Mouse (Mus musculus) neural tube, embryonic 14.5 days (tissue): ENCODE measurements around the gene Fxyd1. TPM values are rescaled to one million over a fixed set of nuclear protein-coding genes. Genes with fewer than 3 reads are reported as not detected.

Source experiments
- ATAC-seq: fragments of 200-750 bp; cut with Nextera tagmentation; 2 replicates; pipeline ENCODE4 v1.8.0; 2017; ENCODE audit warnings: low read depth, mild to moderate bottlenecking, moderate TSS enrichment, moderate library complexity
- H3K27ac ChIP-seq: fragments of 300-500 bp; sonication (generic); 2 replicates; pipeline ENCODE4 v1.5.1; 2014; ENCODE audit warnings: low read depth, mild to moderate bottlenecking, control low read depth, low read length, moderate library complexity, mixed read lengths
- H3K27me3 ChIP-seq: fragments of 300-500 bp; sonication (generic); 2 replicates; pipeline ENCODE4 v1.6.1; 2014; ENCODE audit warnings: low read length; ENCODE audit not compliant: control insufficient read depth, insufficient read depth
- H3K36me3 ChIP-seq: fragments of 300-500 bp; sonication (generic); 2 replicates; pipeline ENCODE4 v1.6.1; 2014; ENCODE audit warnings: low read length, mixed read lengths; ENCODE audit not compliant: control insufficient read depth, insufficient read depth
- H3K4me1 ChIP-seq: fragments of 300-500 bp; sonication (generic); 2 replicates; pipeline ENCODE4 v1.6.1; 2014; ENCODE audit warnings: low read length; ENCODE audit not compliant: control insufficient read depth, insufficient read depth
- H3K4me2 ChIP-seq: fragments of 300-500 bp; sonication (generic); 2 replicates; pipeline ENCODE4 v1.6.1; 2014; ENCODE audit warnings: mild to moderate bottlenecking, low read depth, low read length, control low read depth
- H3K4me3 ChIP-seq: fragments of 300-500 bp; sonication (generic); 2 replicates; pipeline ENCODE4 v1.5.1; 2014; ENCODE audit warnings: low read depth, low read length, control low read depth, mixed read lengths
- H3K9ac ChIP-seq: fragments of 300-500 bp; sonication (generic); replicated peaks from 2 replicates; pipeline ENCODE4 v1.6.1; 2014; ENCODE audit warnings: low read depth, mild to moderate bottlenecking, control low read depth, low read length, mixed read lengths
- H3K9me3 ChIP-seq: fragments of 300-500 bp; sonication (generic); 2 replicates; pipeline ENCODE4 v1.6.1; 2016; ENCODE audit warnings: low read length; ENCODE audit not compliant: control insufficient read depth
- WGBS: fragments of 180-500 bp; shearing (Covaris S2); extraction: QIAGEN DNeasy Blood & Tissue Kit; methylation state at CpG from one replicate; pipeline ENCODE4 v1.1.7; 2014; 5-methylcytosine and 5-hydroxymethylcytosine counted together
- polyA plus RNA-seq: library from polyadenylated mRNA; unstranded; fragments of >200 nt; fragmentation: Nextera tagmentation; extraction: Ambion mirVana; gene quantifications from 2 replicates; pipeline ENCODE4 v1.2.1, GENCODE M21; 2014

The Fxyd1 gene
- polyA plus RNA-seq, 1 experiment from 2014 or later, result 9.6 TPM

- Histone ChIP-seq H3K36me3 (no peaks in the 10 kb centered on the region), H3K9me3 (no peaks in the 10 kb centered on the region), H3K4me3 (no peak overlapping the region), H3K27me3 (no peaks in the 10 kb centered on the region), H3K27ac (no peak overlapping the region), H3K9ac (no peak overlapping the region), H3K4me2 (no peak overlapping the region), H3K4me1 (0 out of 2 replicates have a peak, but pooled peaks cover 3% of the 10 kb centered on the region)
- WGBS, result 42% methylated on average over 1 of the region's 1 CpGs
- ATAC-seq, result no peak
These were observed 24.1 kb upstream of the Fxyd1 start for GRCm38 (mm10) chr7:31081106-31081505.

GRCm38 (mm10) chr7:31080611-31081010, 23.6 kb upstream of the Fxyd1 start:
- Histone ChIP-seq H3K27ac (no peak overlapping the region), H3K9ac (no peak overlapping the region), H3K9me3 (no peaks in the 10 kb centered on the region), H3K4me3 (no peak overlapping the region), H3K4me1 (0 out of 2 replicates have a peak, but pooled peaks cover 3% of the 10 kb centered on the region), H3K36me3 (no peaks in the 10 kb centered on the region), H3K27me3 (no peaks in the 10 kb centered on the region), H3K4me2 (no peak overlapping the region)
- no peak for ATAC-seq
- WGBS, result 56% methylated on average over 3 of the region's 3 CpGs

- H3K27ac ChIP-seq, result no peak overlapping the region
- no peak overlapping the region for H3K4me2 ChIP-seq
- no peaks in the 10 kb centered on the region for H3K36me3 ChIP-seq
- H3K4me1 ChIP-seq, result no peaks in the 10 kb centered on the region
- no peaks in the 10 kb centered on the region for H3K27me3 ChIP-seq
- WGBS, result 87% methylated on average over 8 of the region's 8 CpGs
- H3K4me3 ChIP-seq, result no peak overlapping the region
- H3K9me3 ChIP-seq, result no peaks in the 10 kb centered on the region
- ATAC-seq, result no peak
- H3K9ac ChIP-seq, result no peak overlapping the region
These were observed 22.7 kb upstream of the Fxyd1 start for GRCm38 (mm10) chr7:31079670-31080069.

GRCm38 (mm10) chr7:31077885-31078445, 21.0 kb upstream of the Fxyd1 start:
- Histone ChIP-seq H3K27ac (no peak overlapping the region), H3K9ac (no peak overlapping the region), H3K27me3 (no peaks in the 10 kb centered on the region), H3K9me3 (no peaks in the 10 kb centered on the region), H3K4me3 (no peak overlapping the region), H3K4me1 (no peaks in the 10 kb centered on the region), H3K4me2 (no peak overlapping the region), H3K36me3 (no peaks in the 10 kb centered on the region)
- ATAC-seq, result peak; percentile 33
- WGBS, result 45% methylated on average over 5 of the region's 5 CpGs

GRCm38 (mm10) chr7:31077470-31077869, 20.5 kb upstream of the Fxyd1 start:
- Histone ChIP-seq H3K27me3 (no peaks in the 10 kb centered on the region), H3K9ac (no peak overlapping the region), H3K36me3 (no peaks in the 10 kb centered on the region), H3K4me1 (no peaks in the 10 kb centered on the region), H3K4me2 (no peak overlapping the region), H3K27ac (no peak overlapping the region), H3K9me3 (no peaks in the 10 kb centered on the region), H3K4me3 (no peak overlapping the region)
- peak; percentile 42; the same call in 1 of the 2 replicates for ATAC-seq
- 42% methylated on average over 6 of the region's 6 CpGs for WGBS

GRCm38 (mm10) chr7:31076492-31076891, 19.5 kb upstream of the Fxyd1 start, which contains the start of gene Fxyd3:
Fxyd3 (minus strand) TSS chr7:31076704.
- no peaks in the 10 kb centered on the region for H3K36me3 ChIP-seq
- no peak within 1 kb of the TSS for H3K9ac ChIP-seq

GRCm38 (mm10) chr7:31074713-31075069, 17.7 kb upstream of the Fxyd1 start:
- Histone ChIP-seq H3K9ac (no peak overlapping the region), H3K4me3 (no peak overlapping the region), H3K27me3 (no peaks in the 10 kb centered on the region), H3K4me2 (no peak overlapping the region), H3K27ac (no peak overlapping the region), H3K9me3 (no peaks in the 10 kb centered on the region), H3K4me1 (no peaks in the 10 kb centered on the region), H3K36me3 (no peaks in the 10 kb centered on the region)
- no peak for ATAC-seq
- WGBS, result 73% methylated on average over 5 of the region's 5 CpGs

More at GRCm38 (mm10) chr7:31076492-31076891, 19.5 kb upstream of the Fxyd1 start, which contains the start of gene Fxyd3:
- H3K9me3 ChIP-seq, result no peaks in the 10 kb centered on the region
- no peaks in the 10 kb centered on the region for H3K27me3 ChIP-seq
- 57% methylated on average over 5 of the region's 5 CpGs for WGBS
- ATAC-seq, result no peak
- H3K4me2 ChIP-seq, result no peak within 1 kb of the TSS
- H3K4me3 ChIP-seq, result no peak within 1 kb of the TSS
- no peaks in the 10 kb centered on the region for H3K4me1 ChIP-seq
- no peak within 1 kb of the TSS for H3K27ac ChIP-seq

- H3K4me3 ChIP-seq, result no peak overlapping the region
- WGBS, result 45% methylated on average over 7 of the region's 7 CpGs
- ATAC-seq, result no peak
- no peaks in the 10 kb centered on the region for H3K27me3 ChIP-seq
- H3K4me2 ChIP-seq, result no peak overlapping the region
- no peak overlapping the region for H3K27ac ChIP-seq
- H3K36me3 ChIP-seq, result no peaks in the 10 kb centered on the region
- H3K4me1 ChIP-seq, result no peaks in the 10 kb centered on the region
- no peaks in the 10 kb centered on the region for H3K9me3 ChIP-seq
- H3K9ac ChIP-seq, result no peak overlapping the region
These were observed 17.2 kb upstream of the Fxyd1 start for GRCm38 (mm10) chr7:31074061-31074712.

- H3K27me3 ChIP-seq, result no peaks in the 10 kb centered on the region
- H3K36me3 ChIP-seq, result no peaks in the 10 kb centered on the region
- no peak overlapping the region for H3K4me2 ChIP-seq
- no peak for ATAC-seq
- no peak overlapping the region for H3K4me3 ChIP-seq
- H3K4me1 ChIP-seq, result no peaks in the 10 kb centered on the region
- no peak overlapping the region for H3K27ac ChIP-seq
- H3K9me3 ChIP-seq, result no peaks in the 10 kb centered on the region
- H3K9ac ChIP-seq, result no peak overlapping the region
These were observed 16.5 kb upstream of the Fxyd1 start for GRCm38 (mm10) chr7:31073546-31073945.
